Mouse (Mus musculus) adrenal gland, postnatal 4 days (tissue): Measurements from ENCODE around the gene Mrps35. TPM values are rescaled to one million over a fixed set of nuclear protein-coding genes. Genes with fewer than 3 reads are reported as not detected.

ENCODE experiments used
- DNase-seq, 2 experiments: peaks; one replicate each; pipeline ENCODE4 v3.0.0; 2021 to 2022; ENCODE audit warnings: low spot score in 2 of 2, mixed read lengths in 2 of 2
- long read RNA-seq, 2 experiments: library from polyadenylated mRNA; stranded (forward); transcript quantifications; one replicate each; pipeline ENCODE4 v2.0.0; 2021
- total RNA-seq, 2 experiments: library from RNA; stranded (reverse); gene quantifications; 2 replicates each; pipeline ENCODE4 v1.2.3; 2021

The Mrps35 gene
- 100 to 1,000 TPM; 105 to 109 TPM for total RNA-seq
- long read RNA-seq, experiment 1, full-length matches to known transcripts: 77 of 90 reads
- long read RNA-seq, experiment 1, partial matches to known transcripts: 2 of 90 reads
- long read RNA-seq, experiment 1, other reads (novel, unspliced or antisense): 11 of 90 reads
- long read RNA-seq, experiment 2, full-length matches to known transcripts: 86 of 123 reads
- long read RNA-seq, experiment 2, partial matches to known transcripts: 24 of 123 reads
- long read RNA-seq, experiment 2, other reads (novel, unspliced or antisense): 13 of 123 reads

- DNase-seq: peak; percentile 84 to 86
These were observed at the start of gene Mrps35 for GRCm38 (mm10) chr6:147042291-147043290. Mrps35 (plus strand) TSS chr6:147042764.

GRCm38 (mm10) chr6:146994236-146994635 lies 48.3 kb upstream of the Mrps35 start:
- DNase-seq: no peak

DNA sequence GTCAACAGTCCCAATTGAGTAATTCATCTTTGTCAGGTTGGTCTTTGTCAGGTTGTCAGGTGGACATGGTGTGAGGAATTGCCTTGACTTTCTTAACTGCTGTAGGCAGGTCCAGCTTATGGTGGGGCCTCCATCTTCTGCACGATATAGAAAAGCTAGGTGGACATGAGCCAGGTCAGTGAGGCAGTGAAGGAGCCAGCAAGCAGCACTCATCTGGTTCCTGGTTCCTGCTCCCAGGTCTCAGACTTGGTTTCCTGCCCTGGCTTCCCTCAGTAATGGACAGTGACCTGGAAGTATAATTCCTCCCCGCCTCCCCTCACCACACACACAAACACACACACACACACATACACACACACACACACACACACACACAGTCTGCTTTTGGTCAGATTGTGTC lies 47.2 kb upstream of the Mrps35 start:
- DNase-seq: no peak

GRCm38 (mm10) chr6:146995878-146996277 lies 46.7 kb upstream of the Mrps35 start:
- DNase-seq: no peak

GRCm38 (mm10) chr6:146997006-146997405 lies 45.6 kb upstream of the Mrps35 start:
- no peak for DNase-seq

GRCm38 (mm10) chr6:146998710-146999109 lies 43.9 kb upstream of the Mrps35 start:
- no peak for DNase-seq

DNA sequence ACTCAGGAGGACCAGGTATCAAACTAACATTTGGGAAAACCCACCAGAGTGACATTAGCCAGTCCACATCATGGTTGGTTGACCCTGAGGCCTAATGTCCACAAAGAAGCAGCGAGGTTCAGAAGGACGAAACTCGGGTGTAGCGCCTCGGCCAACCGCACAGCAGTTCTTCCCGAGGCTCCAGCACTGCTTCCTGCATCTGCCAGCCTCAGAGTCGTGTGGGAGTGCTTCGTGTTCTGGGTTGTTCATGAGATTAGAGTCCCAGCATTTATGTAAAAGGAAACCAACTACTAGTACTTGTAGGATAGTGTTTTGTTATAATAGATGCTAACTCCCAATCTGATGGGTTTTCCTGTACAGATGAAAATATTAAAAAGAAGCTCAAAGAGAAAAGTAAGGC lies 43.3 kb upstream of the Mrps35 start:
- DNase-seq: no peak

- DNase-seq: no peak
These were observed 42.8 kb upstream of the Mrps35 start for GRCm38 (mm10) chr6:146999755-147000154.

DNA sequence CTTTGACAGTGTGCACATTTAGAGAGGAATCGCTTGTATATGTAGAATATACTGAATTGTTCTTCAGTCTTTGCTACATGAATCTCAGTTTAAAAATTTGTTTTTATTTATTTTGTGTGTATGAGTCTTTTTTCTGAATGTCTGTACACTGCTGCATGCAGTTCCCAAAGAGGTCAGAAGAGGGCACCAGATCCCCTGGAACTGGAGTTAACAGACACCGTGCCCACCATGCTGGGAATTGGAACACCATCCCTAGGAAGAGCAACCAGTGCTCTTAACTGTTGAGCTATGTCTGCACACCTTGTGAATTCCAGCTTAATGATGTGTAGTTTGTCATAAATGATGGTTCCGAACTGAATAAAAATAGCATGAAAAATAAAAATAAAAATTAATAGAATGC lies 34.4 kb upstream of the Mrps35 start:
- DNase-seq: no peak

- DNase-seq: no peak
These were observed 32.2 kb upstream of the Mrps35 start for GRCm38 (mm10) chr6:147010358-147010757.

DNA sequence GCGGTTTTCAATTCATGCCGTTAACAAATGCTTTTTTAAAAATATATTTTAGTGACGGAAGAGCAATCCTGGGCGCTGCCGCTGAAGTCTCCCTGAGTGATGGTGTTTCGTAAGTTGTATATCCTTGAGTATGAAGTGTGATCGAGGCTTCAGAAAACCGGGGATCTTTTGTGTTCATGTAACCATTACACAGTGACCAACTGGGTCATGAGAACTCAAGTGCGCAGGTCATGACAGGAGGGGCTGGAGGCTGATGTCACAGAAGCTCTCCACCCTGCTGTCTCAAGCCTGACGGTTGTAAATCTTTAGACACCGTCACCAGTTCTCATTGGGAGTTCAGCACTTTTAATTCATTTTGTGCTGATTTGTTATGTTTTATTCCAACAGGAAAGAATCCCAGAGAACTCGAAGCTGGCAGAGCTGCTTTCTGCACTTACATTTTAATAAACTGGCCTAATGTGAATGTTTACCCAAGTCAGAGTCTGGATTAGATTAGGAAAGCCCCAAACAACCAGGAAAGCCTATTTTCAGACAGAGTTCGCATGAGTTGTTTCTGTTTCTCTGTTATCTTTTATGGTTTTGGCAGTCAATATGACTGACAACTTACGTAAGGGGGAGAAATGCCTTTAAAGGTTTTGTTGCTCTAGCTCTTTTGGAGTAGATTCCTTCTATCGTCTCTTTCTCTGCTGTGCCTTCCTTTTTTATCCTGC lies 31.6 kb upstream of the Mrps35 start:
- DNase-seq: no peak

GRCm38 (mm10) chr6:147011555-147011954 lies 31.0 kb upstream of the Mrps35 start:
- DNase-seq: no peak

- no peak for DNase-seq
These were observed 30.6 kb upstream of the Mrps35 start for GRCm38 (mm10) chr6:147011977-147012376.

GRCm38 (mm10) chr6:147013546-147013945 lies 29.0 kb upstream of the Mrps35 start:
- DNase-seq: no peak

- no peak for DNase-seq
These were observed 24.7 kb upstream of the Mrps35 start for GRCm38 (mm10) chr6:147017906-147018305.

- no peak for DNase-seq
These were observed 24.2 kb upstream of the Mrps35 start for GRCm38 (mm10) chr6:147018364-147018763.

DNA sequence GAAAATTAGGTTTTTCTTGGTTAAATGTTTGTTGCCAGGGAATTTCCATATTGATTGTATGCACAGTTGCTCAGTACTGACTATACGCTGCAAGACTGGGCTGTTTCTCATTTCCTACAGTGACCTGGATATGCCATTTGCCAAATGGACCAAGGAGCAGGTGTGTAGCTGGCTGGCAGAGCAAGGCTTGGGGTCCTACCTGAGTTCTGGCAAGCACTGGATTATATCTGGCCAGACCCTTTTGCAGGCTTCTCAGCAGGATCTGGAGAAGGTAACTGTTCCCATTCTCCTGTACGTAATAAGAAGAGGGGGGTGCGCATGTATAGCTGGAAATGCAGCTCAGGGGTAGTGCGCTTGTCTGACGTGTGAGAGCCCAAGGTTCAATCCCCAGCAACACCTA lies 21.4 kb upstream of the Mrps35 start:
- DNase-seq: no peak

DNA sequence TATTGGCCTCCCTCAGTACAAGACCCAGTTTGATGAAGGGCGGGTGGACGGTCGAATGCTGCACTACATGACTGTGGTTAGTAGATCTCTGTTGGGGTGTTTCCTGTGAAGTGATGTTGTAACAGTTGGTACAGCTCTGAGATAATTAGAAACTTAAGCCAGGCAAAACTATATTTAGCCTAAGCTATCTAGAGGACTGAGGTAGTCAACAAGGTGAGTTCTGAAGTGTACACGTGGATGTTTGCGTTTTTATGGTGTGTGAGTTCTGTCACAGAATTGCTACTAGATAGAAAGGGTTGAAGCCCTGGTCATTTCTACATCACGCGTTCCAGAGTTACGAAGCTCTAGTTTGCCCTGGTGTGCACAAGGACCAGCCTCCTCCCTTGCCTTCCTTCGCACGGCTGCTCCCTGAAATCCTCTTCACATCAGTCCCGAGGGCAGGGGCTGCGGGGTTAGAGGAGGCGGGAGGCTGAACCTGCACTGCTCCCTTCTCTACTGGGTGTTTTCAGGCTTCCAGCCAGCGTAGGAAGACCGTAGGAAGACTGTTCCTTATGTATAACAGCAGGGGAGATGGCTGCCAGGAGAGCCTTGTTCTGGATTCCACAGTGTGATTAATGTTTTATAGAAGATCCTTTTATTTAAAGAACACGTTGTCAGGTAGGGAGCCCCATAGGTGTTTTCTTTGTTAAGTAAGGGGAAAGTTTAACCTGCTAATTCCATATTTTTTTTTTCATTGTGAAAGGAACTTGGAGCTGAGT lies 20.0 kb upstream of the Mrps35 start:
- no peak for DNase-seq

DNA sequence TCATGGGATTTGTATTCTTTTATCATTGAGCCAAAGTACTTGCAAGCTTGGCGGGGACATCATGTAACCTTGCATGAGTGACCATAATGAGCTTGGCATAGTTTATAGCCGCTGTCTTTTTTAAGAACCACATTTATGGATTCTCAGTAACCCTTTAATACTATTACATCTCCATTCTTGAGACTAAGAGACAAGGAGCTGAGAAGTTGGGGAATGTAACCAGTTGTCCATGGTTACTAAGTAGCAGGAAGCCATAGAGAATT lies 19.5 kb upstream of the Mrps35 start:
- no peak for DNase-seq

DNA sequence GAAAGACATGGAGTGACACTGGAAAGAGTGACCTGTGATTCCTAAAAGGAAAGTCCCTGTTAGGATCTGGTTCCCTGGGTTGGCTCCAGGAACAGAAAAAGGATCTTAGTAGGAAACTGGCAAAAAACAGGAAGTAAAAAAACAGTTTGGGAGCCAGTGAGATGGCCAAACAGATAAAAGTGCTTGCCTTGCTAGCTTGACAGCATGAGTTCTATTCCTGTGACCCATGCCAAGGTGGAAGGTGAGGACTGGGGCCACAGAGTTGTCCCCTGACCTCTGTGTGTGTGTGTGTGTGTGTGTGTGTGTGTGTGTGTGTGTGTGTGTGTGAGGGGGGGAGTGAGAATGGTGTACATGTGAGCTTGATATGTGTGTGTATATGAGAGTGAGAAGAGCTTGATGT lies 19.0 kb upstream of the Mrps35 start:
- no peak for DNase-seq

DNA sequence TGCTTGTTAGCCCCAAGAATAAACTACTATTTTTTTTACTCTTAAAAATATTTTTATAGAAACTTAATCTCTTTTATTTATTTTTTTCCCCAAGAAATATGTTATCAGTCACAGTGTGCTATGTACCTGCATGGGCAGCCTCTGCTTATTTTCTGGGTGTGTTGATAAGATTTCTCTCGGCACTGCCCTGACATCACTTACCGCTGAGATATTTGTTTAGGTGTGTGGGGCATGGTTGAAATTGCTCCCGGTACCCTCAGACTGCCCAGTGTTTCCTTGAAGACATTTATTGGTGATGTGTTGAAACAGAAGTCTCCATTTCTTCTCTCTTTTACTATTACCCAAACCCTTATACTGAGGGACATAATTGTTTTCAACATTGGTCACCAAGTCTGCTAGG lies 17.8 kb upstream of the Mrps35 start:
- DNase-seq: no peak
